Mouse (Mus musculus): ENCODE data around the gene Zdhhc21.

- TF ChIP-seq CTCF (conservative IDR thresholded peaks at IDR 0.05; ENCODE audit: low read length) (no peak), NANOG (IDR thresholded peaks at IDR 0.05; ENCODE audit: borderline replicate concordance, low read length) (no peak)
These were observed 22.1 kb downstream of the Zdhhc21 start for GRCm38 (mm10) chr4:82837526-82838240.
